Mouse (Mus musculus): ENCODE data around the gene Mcoln2.

DNA sequence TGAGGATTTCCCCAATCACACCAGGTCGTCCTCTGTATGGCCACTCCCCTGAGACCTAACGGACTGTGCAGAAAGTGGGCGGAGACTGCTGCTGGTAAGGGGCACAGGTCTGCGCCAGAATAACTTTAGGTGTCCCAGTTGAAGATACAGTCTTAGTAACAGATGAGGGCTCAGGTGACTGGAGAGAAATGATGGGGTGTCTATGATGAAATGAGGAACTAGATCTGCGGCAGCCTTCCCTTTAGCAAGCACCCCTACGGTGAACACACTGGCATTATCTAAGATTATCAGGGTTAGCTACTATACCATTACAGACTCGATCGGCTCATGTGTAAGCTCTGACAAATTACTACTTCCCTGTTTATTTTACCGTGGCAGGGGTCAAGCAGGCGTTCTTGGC, 84.9 kb downstream of the Mcoln2 start:
- TF ChIP-seq CTCF (IDR thresholded peaks at IDR 0.05; ENCODE audit: control insufficient read depth, insufficient read depth, low read length) (no peak), POLR2A (IDR thresholded peaks at IDR 0.05; ENCODE audit: borderline replicate concordance, control insufficient read depth, low read depth, low read length) (no peak)

All from bone marrow, adult 2 months (tissue).